Mouse (Mus musculus): Measurements from ENCODE around the gene Ugt1a7c. TPM values are rescaled to one million over a fixed set of nuclear protein-coding genes. Genes with fewer than 3 reads are reported as not detected.

The Ugt1a7c gene
- total RNA-seq, 2 experiments from 2014 or later = 2.2 TPM

Other genes with a start within 250 kb of the Ugt1a7c start
- gene Dgkd, start 241.8 kb upstream of the Ugt1a7c start, total RNA-seq (2021) = 10 to 100 TPM; 56.9 to 63.9 TPM
- gene Usp40, start 86.5 kb upstream of the Ugt1a7c start, total RNA-seq (2021) = 10 to 100 TPM; 17.2 to 22.7 TPM
- gene Ugt1a10, start 39.7 kb upstream of the Ugt1a7c start, total RNA-seq (2021) = not detected
- not detected for gene Ugt1a9, start 24.3 kb upstream of the Ugt1a7c start, total RNA-seq (2021)
- not detected for gene Ugt1a8, start 7.2 kb upstream of the Ugt1a7c start, total RNA-seq (2021)
- gene Ugt1a6b, start 8.2 kb downstream of the Ugt1a7c start, total RNA-seq (2021) = under 1 TPM; 0.34 to 0.96 TPM
- gene Ugt1a6a, start 39.7 kb downstream of the Ugt1a7c start, total RNA-seq (2021) = 1 to 10 TPM; 3.8 to 5.7 TPM
- gene Ugt1a5, start 71.0 kb downstream of the Ugt1a7c start, total RNA-seq (2021) = under 1 TPM; 0.34 to 0.50 TPM
- not detected for gene Ugt1a2, start 105.5 kb downstream of the Ugt1a7c start, total RNA-seq (2021)
- gene Dnajb3, start 110.7 kb downstream of the Ugt1a7c start, total RNA-seq (2021) = under 1 TPM; 0.45 to 0.56 TPM
- gene Ugt1a1, start 116.9 kb downstream of the Ugt1a7c start, total RNA-seq (2021) = not detected
- under 1 TPM; 0.07 to 0.15 TPM for gene Mroh2a, start 131.9 kb downstream of the Ugt1a7c start, total RNA-seq (2021)
- gene Hjurp, start 182.6 kb downstream of the Ugt1a7c start, total RNA-seq (2021) = 10 to 100 TPM; 25.4 to 32.1 TPM
- gene Trpm8, start 182.6 kb downstream of the Ugt1a7c start, total RNA-seq (2021) = not detected